Mouse (Mus musculus) MEL (cell line): Measurements from ENCODE around the gene Plcb4.

Experiments used
- POLR2A ChIP-seq, 2 experiments: IDR thresholded peaks; 2 replicates each; pipeline ENCODE4 v1.6.1; 2011 to 2012; ENCODE audit warnings: low read length in 2 of 2, mild to moderate bottlenecking in 2 of 2, control low read depth in 1 of 2, improper control_type of control experiment in 1 of 2, low read depth in 1 of 2, moderate library complexity in 1 of 2; ENCODE audit not compliant: control insufficient read depth in 1 of 2, insufficient read depth in 1 of 2, poor library complexity in 1 of 2
- SIN3A ChIP-seq: IDR thresholded peaks from 2 replicates; pipeline ENCODE4 v1.6.1; 2012; ENCODE audit warnings: low read length, improper control_type of control experiment, inconsistent platforms
- TBP ChIP-seq: IDR thresholded peaks from 2 replicates; pipeline ENCODE4 v1.8.0; 2011; ENCODE audit warnings: low read depth, low read length, improper control_type of control experiment
- USF1 ChIP-seq: IDR thresholded peaks from 2 replicates; pipeline ENCODE4 v1.6.1; 2014; ENCODE audit warnings: low read depth, mild to moderate bottlenecking, inconsistent platforms, low read length, improper control_type of control experiment, moderate library complexity
- ZKSCAN1 ChIP-seq: IDR thresholded peaks from 2 replicates; pipeline ENCODE4 v1.6.1; 2012; ENCODE audit warnings: low read depth, mild to moderate bottlenecking, inconsistent platforms, low read length, improper control_type of control experiment, moderate library complexity

GRCm38 (mm10) chr2:135759499-135760095 lies 100.8 kb downstream of the Plcb4 start:
- no peak for TF ChIP-seq ZKSCAN1
- no peak for TF ChIP-seq TBP
- TF ChIP-seq POLR2A (IDR thresholded peaks at IDR 0.05; ENCODE audit: control insufficient read depth in 1 of 2, insufficient read depth in 1 of 2, low read depth in 1 of 2, low read length in 2 of 2, poor library complexity in 1 of 2), result no peak
- no peak for TF ChIP-seq USF1
- no peak for TF ChIP-seq SIN3A
